Mouse (Mus musculus): ENCODE results near the gene Mcm9.
"Not testable (repeated sequence)": the region's sequence is repeated elsewhere in the genome, so short reads cannot be mapped to it uniquely, and the experiment has no call there.

Mcm9 gene

GRCm38 (mm10) chr10:53630339-53630738, at the start of gene Mcm9:
Mcm9 (minus strand) TSS chr10:53630439.
- not testable (repeated sequence) for DNase-seq

GRCm38 (mm10) chr10:53661788-53662187, 31.5 kb upstream of the Mcm9 start:
- no peak for DNase-seq

- DNase-seq, result peak in 1 of 2 experiments; percentile 16
Measured at GRCm38 (mm10) chr10:53654239-53654638, 24.0 kb upstream of the Mcm9 start.

- DNase-seq, result no peak
Measured at GRCm38 (mm10) chr10:53650683-53651082, 20.4 kb upstream of the Mcm9 start.

- peak in 1 of 2 experiments; percentile 45 for DNase-seq
Measured at GRCm38 (mm10) chr10:53641507-53641906, 11.3 kb upstream of the Mcm9 start.

- peak; percentile 25 to 63 for DNase-seq
Measured at GRCm38 (mm10) chr10:53635246-53635971, 5.2 kb upstream of the Mcm9 start.

- DNase-seq, result no peak
Measured at GRCm38 (mm10) chr10:53634160-53634559, 3.9 kb upstream of the Mcm9 start.

GRCm38 (mm10) chr10:53629918-53630250, 355 bp downstream of the Mcm9 start:
- peak; percentile 97 to 98 for DNase-seq

GRCm38 (mm10) chr10:53629247-53629917, 857 bp downstream of the Mcm9 start:
- peak; percentile 92 to 94 for DNase-seq

- no peak for DNase-seq
Measured at GRCm38 (mm10) chr10:53615850-53616616, 14.2 kb downstream of the Mcm9 start.

GRCm38 (mm10) chr10:53613955-53614354, 16.3 kb downstream of the Mcm9 start:
- peak; percentile 60 to 82 for DNase-seq

- no peak for DNase-seq
Measured at GRCm38 (mm10) chr10:53612172-53612571, 18.1 kb downstream of the Mcm9 start.

- no peak for DNase-seq
Measured at GRCm38 (mm10) chr10:53608274-53608673, 22.0 kb downstream of the Mcm9 start.

- DNase-seq, result no peak
Measured at GRCm38 (mm10) chr10:53605328-53605727, 24.9 kb downstream of the Mcm9 start.

GRCm38 (mm10) chr10:53598821-53599220, 31.4 kb downstream of the Mcm9 start:
- peak in 1 of 2 experiments; percentile 23 for DNase-seq

- peak in 1 of 2 experiments; percentile 12 for DNase-seq
Measured at GRCm38 (mm10) chr10:53597121-53597881, 32.9 kb downstream of the Mcm9 start.

GRCm38 (mm10) chr10:53596677-53597120, 33.5 kb downstream of the Mcm9 start, which contains the start of gene Asf1a:
Asf1a (plus strand) TSS chr10:53596757.
- DNase-seq, result peak; percentile 97

- peak in 1 of 2 experiments; percentile 58 for DNase-seq
Measured at GRCm38 (mm10) chr10:53595744-53596676, 34.2 kb downstream of the Mcm9 start.

- DNase-seq, result no peak
Measured at GRCm38 (mm10) chr10:53585777-53586176, 44.5 kb downstream of the Mcm9 start.

- DNase-seq, result no peak
Measured at GRCm38 (mm10) chr10:53581087-53581486, 49.2 kb downstream of the Mcm9 start.

GRCm38 (mm10) chr10:53580621-53581081, 49.6 kb downstream of the Mcm9 start:
- peak; percentile 23 to 28 for DNase-seq

All from kidney, adult 8-10 months (tissue).